10 mouse cellular contexts compared by ENCODE assay signal in genomic region chr1:57423696-57424095, GRCm38 (mm10). TPM values are rescaled to one million over a fixed set of nuclear protein-coding genes. Genes with fewer than 3 reads are reported as not detected.
A peak's percentile ranks its signal among the peaks of the same experiment; 100 is the strongest.
DNase-seq lines count a peak whose midpoint lies in the region; ATAC-seq and TF ChIP-seq lines count a peak whose summit lies in the region.
"Had no signal": no experiment of that assay in that cellular context is flagged by ENCODE, and none has a peak within 500 bp of the region (broad histone marks: within the 10 kb centered on the region; RNA-seq: fewer than 3 reads in every experiment).

No protein-coding gene starts in this region.

- peak; percentile 58 for TF ChIP-seq CTCF in left cerebral cortex, adult 2 months (IDR thresholded peaks at IDR 0.05)

- H3K9ac ChIP-seq in embryonic facial prominence, embryonic 11.5 days (replicated peaks; ENCODE audit: low read length), result no peak overlapping the region
- H3K9ac ChIP-seq: limb, embryonic 15.5 days had no signal

- 26% methylated on average over 1 of the region's 1 CpGs for WGBS in embryonic facial prominence, embryonic 11.5 days
- 25% methylated on average over 1 of the region's 1 CpGs for WGBS in embryonic facial prominence, embryonic 10.5 days

- no peaks in the 10 kb centered on the region for H3K9me3 ChIP-seq in embryonic facial prominence, embryonic 11.5 days (replicated peaks; ENCODE audit: control insufficient read depth, low read length)
- no peaks in the 10 kb centered on the region for H3K9me3 ChIP-seq in embryonic facial prominence, embryonic 10.5 days
- H3K9me3 ChIP-seq: limb, embryonic 15.5 days had no signal

- no peaks in the 10 kb centered on the region for H3K36me3 ChIP-seq in embryonic facial prominence, embryonic 11.5 days (replicated peaks; ENCODE audit: control insufficient read depth, insufficient read depth, low read depth, low read length)
- no peaks in the 10 kb centered on the region for H3K36me3 ChIP-seq in embryonic facial prominence, embryonic 10.5 days (replicated peaks)
- H3K36me3 ChIP-seq: limb, embryonic 15.5 days had no signal

- H3K27me3 ChIP-seq in embryonic facial prominence, embryonic 11.5 days (ENCODE audit: control insufficient read depth, insufficient read depth, low read length), result no peaks in the 10 kb centered on the region
- H3K27me3 ChIP-seq in embryonic facial prominence, embryonic 10.5 days (replicated peaks; ENCODE audit: low read depth, poor library complexity, severe bottlenecking), result no peaks in the 10 kb centered on the region
- H3K27me3 ChIP-seq: limb, embryonic 15.5 days had no signal

- no peak for ATAC-seq in embryonic facial prominence, embryonic 11.5 days (replicated peaks; ENCODE audit: insufficient number of reproducible peaks, low FRiP score, low TSS enrichment, low read depth)
- ATAC-seq in megakaryocyte progenitor cell, adult 5-6 weeks (replicated peaks; ENCODE audit: poor library complexity), result peak; percentile 57

- intact Hi-C loops in left cerebral cortex, adult 2 months (cut with DNase I), result loop anchor here (1.0 to 10.0 kb wide), 6 partner anchors 451 to 873 kb away; partner anchors contain the start of gene Aox3

- no peak overlapping the region for H3K4me3 ChIP-seq in embryonic facial prominence, embryonic 11.5 days (ENCODE audit: low read depth, low read length)
- H3K4me3 ChIP-seq in embryonic facial prominence, embryonic 10.5 days, result no peak overlapping the region
- no peak overlapping the region for H3K4me3 ChIP-seq in left cerebral cortex, adult 2 months
- H3K4me3 ChIP-seq: limb, embryonic 15.5 days had no signal

- no peaks in the 10 kb centered on the region for H3K4me1 ChIP-seq in embryonic facial prominence, embryonic 11.5 days (ENCODE audit: control insufficient read depth, insufficient read depth, low read length)
- peaks cover 2% of the 10 kb centered on the region; the same call in 1 of the 2 replicates for H3K4me1 ChIP-seq in embryonic facial prominence, embryonic 10.5 days

- peak; percentile 71 for DNase-seq in embryonic facial prominence, embryonic 11.5 days (ENCODE audit: low spot score)
- no peak for DNase-seq in embryonic facial prominence, embryonic 10.5 days (ENCODE audit: low spot score)
- no peak for DNase-seq in left cerebral cortex, adult 2 months (ENCODE audit: extremely low spot score in 1 of 2, low spot score in 2 of 2)
- no peak for DNase-seq in left cerebral cortex, adult 8-10 months (ENCODE audit: low spot score in 2 of 2)
- DNase-seq in NIH3T3 (ENCODE audit: low read depth), result peak; percentile 75
- DNase-seq in spleen, postnatal 36 days (ENCODE audit: low spot score in 2 of 2), result no peak
- no peak for DNase-seq in T-cell, adult 2 months (ENCODE audit: low spot score)
- DNase-seq: cerebellum, adult 9-10 months had no signal

- H3K27ac ChIP-seq in embryonic facial prominence, embryonic 11.5 days (replicated peaks; ENCODE audit: low read depth, low read length), result no peak overlapping the region
- H3K27ac ChIP-seq in embryonic facial prominence, embryonic 10.5 days (replicated peaks), result no peak overlapping the region
- H3K27ac ChIP-seq in left cerebral cortex, adult 2 months, result no peak overlapping the region
- H3K27ac ChIP-seq: limb, embryonic 15.5 days had no signal

- no peak overlapping the region for H3K4me2 ChIP-seq in embryonic facial prominence, embryonic 11.5 days (ENCODE audit: low read depth, low read length)
- H3K4me2 ChIP-seq: limb, embryonic 15.5 days had no signal

RNA-seq across cellular contexts. Expression of gene Tyw5, which starts 16.8 kb away (rescaled TPM):
- polyA plus RNA-seq in embryonic facial prominence, embryonic 11.5 days (2014; fragmentation: Nextera tagmentation; extraction: Ambion mirVana), result 27.0 and 29.1 TPM in 2 replicates
- polyA plus RNA-seq in embryonic facial prominence, embryonic 10.5 days (2016; fragmentation: Nextera tagmentation; extraction: Ambion mirVana), result 32.8 and 34.8 TPM in 2 replicates
- total RNA-seq in left cerebral cortex, adult 2 months (2021), result 10 to 100 TPM; 28.6 to 30.3 TPM
- 10 to 100 TPM; 21.0 to 24.2 (median 22.9) TPM for total RNA-seq in left cerebral cortex, adult 8-10 months (2022)
- 23.3 and 35.1 TPM in 2 replicates for total RNA-seq in megakaryocyte progenitor cell, adult 5-6 weeks (2015)
- total RNA-seq in megakaryocyte progenitor cell, adult 5-6 weeks (2017), result 25.8 and 28.4 TPM in 2 replicates

RNA-seq across cellular contexts. Expression of gene Maip1, which starts 17.6 kb away (rescaled TPM):
- polyA plus RNA-seq in embryonic facial prominence, embryonic 11.5 days (2014; fragmentation: Nextera tagmentation; extraction: Ambion mirVana), result 19.4 and 21.1 TPM in 2 replicates
- polyA plus RNA-seq in embryonic facial prominence, embryonic 10.5 days (2016; fragmentation: Nextera tagmentation; extraction: Ambion mirVana), result 19.0 and 19.5 TPM in 2 replicates
- 10 to 100 TPM; 11.5 to 11.9 TPM for total RNA-seq in left cerebral cortex, adult 2 months (2021)
- 10 to 100 TPM; 11.8 to 14.2 (median 12.7) TPM for total RNA-seq in left cerebral cortex, adult 8-10 months (2022)
- 12.4 and 15.6 TPM in 2 replicates for total RNA-seq in megakaryocyte progenitor cell, adult 5-6 weeks (2015)
- 10.0 and 10.8 TPM in 2 replicates for total RNA-seq in megakaryocyte progenitor cell, adult 5-6 weeks (2017)

RNA-seq across cellular contexts. Expression of gene 1700066M21Rik, which starts 46.3 kb away (rescaled TPM):
- 16.7 and 18.2 TPM in 2 replicates for polyA plus RNA-seq in embryonic facial prominence, embryonic 11.5 days (2014; fragmentation: Nextera tagmentation; extraction: Ambion mirVana)
- polyA plus RNA-seq in embryonic facial prominence, embryonic 10.5 days (2016; fragmentation: Nextera tagmentation; extraction: Ambion mirVana), result 8.6 and 11.0 TPM in 2 replicates
- total RNA-seq in left cerebral cortex, adult 2 months (2021), result 10 to 100 TPM; 21.3 to 21.8 TPM
- 10 to 100 TPM; 19.9 to 23.6 (median 21.9) TPM for total RNA-seq in left cerebral cortex, adult 8-10 months (2022)
- 16.6 and 19.3 TPM in 2 replicates for total RNA-seq in megakaryocyte progenitor cell, adult 5-6 weeks (2015)
- 18.1 TPM in 2 replicates for total RNA-seq in megakaryocyte progenitor cell, adult 5-6 weeks (2017)

Comparison
In these comparisons a context has a peak if more than half of its experiments do, and no peak if none do; other contexts are left out.
1. DNase-seq: peak in embryonic facial prominence, embryonic 11.5 days (single experiment) and NIH3T3 (single experiment); none in embryonic facial prominence, embryonic 10.5 days (single experiment), left cerebral cortex, adult 2 months (0 of 2), left cerebral cortex, adult 8-10 months (0 of 2), spleen, postnatal 36 days (0 of 2) and T-cell, adult 2 months (single experiment).